Mouse (Mus musculus) liver, embryonic 14.5 days (tissue): ENCODE data around the gene Gpx1.

ENCODE experiments used
- CTCF ChIP-seq: IDR thresholded peaks from 2 replicates; pipeline ENCODE4 v1.5.1; 2016; ENCODE audit warnings: antibody characterized with exemption, low read depth, control low read depth
- EP300 ChIP-seq: IDR thresholded peaks from 2 replicates; pipeline ENCODE4 v1.6.1; 2016; ENCODE audit warnings: antibody characterized with exemption, low read depth

DNA sequence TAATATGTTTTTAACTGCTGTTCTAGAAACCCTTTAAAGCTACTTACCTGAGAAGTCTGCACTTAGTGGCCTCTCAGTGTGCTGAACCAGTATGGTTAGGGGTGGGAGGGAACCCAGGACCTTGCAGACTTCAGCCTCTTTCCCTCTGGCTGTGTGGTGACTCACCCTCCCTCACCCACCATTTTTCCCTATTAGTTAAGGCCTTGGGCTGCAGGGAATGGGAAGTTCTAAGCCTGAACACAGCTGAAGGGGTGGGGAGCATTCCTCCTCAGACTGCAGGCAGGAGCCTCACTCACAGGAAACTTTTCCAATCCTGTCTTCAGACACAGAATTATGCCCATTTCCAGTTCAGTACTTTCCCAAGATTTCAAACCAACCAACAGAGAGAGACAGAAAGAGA lies 3.1 kb downstream of the Gpx1 start:
- TF ChIP-seq CTCF = no peak
- no peak for TF ChIP-seq EP300
